Mouse (Mus musculus) mature B cell (primary cell): ENCODE measurements around the gene D930048N14Rik.
"Not testable (repeated sequence)": the region's sequence is repeated elsewhere in the genome, so short reads cannot be mapped to it uniquely, and the experiment has no call there.

Source experiments
- in situ Hi-C: fragments of 300-500 bp; cut with MboI; formaldehyde crosslinking; loops from 2 replicates; pipeline ENCODE4 v1.14.3; 2019

D930048N14Rik gene

DNA sequence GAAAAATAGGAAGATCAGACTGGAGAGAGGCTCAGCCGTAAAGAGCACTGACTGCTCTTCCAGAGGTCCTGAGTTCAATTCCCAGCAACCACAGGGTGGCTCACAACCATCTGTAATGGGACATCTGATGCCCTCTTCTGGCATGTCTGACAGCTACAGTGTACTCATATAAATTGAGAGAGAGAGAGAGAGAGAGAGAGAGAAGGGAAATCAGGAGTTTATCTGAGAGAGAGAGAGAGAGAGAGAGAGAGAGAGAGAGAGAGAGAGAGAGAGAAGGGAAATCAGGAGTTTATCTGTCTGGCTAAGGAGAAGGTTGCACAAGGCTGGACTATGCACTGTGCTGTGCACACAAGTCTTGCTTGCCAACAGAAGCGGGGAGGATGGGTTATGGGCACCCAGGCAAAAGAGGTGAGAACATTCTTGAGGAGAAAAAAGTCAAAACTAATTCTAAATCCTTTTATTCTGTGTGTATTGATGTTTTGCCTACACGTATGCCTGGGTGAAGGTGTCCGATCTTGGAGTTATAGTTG, 2.2 kb downstream of the D930048N14Rik start:
- in situ Hi-C loops = no loop called here

DNA sequence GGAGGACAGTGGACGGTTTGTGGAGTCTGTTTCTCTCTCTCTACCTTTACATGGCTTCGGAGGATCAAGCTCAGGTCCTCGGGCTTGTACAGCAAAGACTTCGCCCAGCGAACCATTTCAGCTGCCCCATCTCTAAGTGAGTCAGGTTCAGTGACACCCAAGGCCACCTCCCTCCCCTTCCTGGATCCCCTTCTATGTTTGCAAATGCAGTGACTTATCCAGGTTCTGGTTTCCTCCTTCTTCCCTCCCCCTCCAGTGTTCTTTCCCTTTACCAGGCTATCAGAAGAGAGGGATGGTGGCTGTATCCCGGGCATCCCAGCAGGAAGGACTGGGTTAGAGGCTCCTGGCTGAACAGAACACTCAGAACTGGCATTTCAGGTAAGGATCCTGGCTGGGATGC, 3.0 kb downstream of the D930048N14Rik start:
- in situ Hi-C loops = no loop called here

- in situ Hi-C loops = no loop called here
Measured at GRCm38 (mm10) chr11:51654891-51655290, 4.1 kb downstream of the D930048N14Rik start.

- in situ Hi-C loops = no loop called here
Measured at GRCm38 (mm10) chr11:51656798-51657521, 6.2 kb downstream of the D930048N14Rik start.

DNA sequence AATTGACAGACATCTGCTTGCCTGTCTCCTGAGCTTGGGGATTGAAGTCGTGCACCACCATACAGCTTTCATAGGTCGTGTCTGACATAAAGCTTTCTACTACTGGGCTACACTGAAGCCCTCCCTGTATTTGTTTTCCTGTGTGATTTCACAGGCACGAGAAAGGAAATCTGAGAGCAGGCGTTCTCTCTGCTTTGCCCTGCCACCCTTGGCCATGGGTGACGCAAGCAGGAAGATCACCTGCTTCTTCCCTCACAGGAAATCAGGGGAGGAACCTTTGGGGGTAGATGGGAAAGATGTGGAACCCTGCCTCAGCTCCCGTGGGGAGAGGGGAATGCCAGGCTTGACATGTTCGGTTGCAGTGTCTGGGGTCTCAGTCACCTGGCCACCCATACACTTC, 7.5 kb downstream of the D930048N14Rik start:
- in situ Hi-C loops = no loop called here

DNA sequence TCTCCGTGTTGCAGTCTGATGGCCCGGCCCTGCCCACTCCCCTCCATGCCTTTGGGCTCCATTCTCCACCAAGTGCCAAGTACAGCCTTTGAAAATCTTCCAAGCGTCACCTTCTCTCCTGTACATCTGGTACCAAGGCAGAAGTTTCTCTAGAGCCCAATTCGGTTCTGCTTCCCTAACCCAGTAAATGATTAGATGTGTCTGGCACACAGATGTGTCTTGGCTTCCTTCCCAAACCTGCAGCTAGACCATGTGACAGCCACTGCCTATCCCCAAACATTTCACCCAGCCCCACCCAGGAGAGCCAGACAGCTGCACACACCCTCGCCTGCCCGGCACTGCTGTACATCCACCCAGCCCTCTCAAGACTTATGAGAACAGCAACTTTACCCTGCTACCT, 8.0 kb downstream of the D930048N14Rik start:
- in situ Hi-C loops = no loop called here

DNA sequence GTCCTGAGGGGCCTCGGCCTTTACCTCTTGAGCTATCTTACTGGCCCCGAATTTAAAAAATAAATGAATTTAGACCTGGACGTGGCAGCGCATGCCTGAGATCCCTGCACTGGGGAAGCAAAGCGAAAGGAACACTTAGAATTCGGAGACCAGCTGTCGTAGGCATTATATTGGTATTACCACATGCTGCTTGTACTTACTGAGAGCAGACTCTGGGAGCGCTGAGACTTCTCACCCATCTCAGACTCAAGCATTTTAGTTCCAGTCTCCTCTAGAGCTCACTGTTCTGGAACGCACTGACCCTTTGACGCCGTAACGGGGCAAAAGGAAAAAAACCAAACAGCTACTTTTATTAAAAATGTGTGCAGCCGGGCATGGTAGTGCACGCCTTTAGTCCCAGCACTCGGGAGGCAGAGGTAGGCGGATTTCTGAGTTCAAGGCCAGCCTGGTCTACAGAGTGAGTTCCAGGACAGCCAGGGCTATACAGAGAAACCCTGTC, 11.2 kb downstream of the D930048N14Rik start:
- in situ Hi-C loops = no loop called here

- in situ Hi-C loops = no loop called here
Measured at GRCm38 (mm10) chr11:51662632-51663031, 11.9 kb downstream of the D930048N14Rik start.

DNA sequence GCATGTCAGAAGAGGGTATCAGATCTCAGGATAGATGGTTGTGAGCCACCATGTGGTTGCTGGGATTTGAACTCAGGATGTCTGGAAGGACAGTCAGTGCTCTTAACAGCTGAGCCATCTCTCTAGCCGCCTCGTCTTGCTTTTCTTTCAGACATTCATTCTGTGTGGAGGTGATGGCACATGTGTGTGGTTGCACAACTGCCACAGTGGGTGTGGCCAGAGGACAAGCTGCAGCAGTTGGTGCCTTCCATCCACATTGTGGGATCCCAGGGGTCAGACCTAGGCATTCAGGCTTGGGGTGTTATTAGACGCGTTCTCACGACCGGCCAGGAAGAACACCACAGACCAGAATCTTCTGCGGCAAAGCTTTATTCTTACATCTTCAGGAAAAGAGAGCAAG, 14.0 kb downstream of the D930048N14Rik start:
- in situ Hi-C loops = not testable (repeated sequence)

DNA sequence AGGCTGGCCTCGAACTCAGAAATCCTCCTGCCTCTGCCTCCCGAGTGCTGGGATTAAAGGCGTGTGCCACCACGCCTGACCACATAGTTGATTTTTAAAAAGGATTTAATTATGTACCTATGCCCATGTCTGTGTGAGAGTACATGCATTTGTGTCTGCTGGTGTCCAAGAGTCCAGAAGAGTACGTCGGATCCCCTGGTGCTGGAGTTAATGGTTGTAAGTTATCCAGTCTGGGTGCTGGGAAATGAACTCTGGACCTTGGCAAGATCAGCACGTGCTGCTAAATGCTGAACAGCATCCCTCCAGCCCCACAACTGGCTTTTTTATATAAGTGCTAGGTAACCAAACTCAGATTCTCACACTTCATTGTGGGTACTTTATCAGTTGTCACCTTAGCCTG, 20.1 kb downstream of the D930048N14Rik start:
- in situ Hi-C loops = no loop called here

DNA sequence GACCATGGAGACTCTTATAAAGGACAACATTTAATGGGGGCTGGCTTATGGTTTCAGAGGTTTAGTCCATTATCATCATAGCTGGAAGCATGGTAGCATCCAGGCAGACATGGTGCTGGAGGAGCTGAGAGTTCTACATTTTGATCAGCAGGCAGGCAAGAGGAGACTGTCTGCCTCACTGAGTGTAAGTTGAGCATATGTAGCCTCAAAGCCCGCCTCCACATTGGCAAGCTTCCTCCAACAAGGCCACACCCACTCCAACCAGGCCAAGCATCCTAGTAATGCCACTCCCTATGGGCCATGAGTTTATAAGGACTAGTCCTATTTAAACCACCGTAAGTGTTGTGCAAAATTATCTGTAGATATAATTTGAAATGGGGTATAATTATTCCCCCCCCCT, 20.6 kb downstream of the D930048N14Rik start:
- in situ Hi-C loops = no loop called here

- in situ Hi-C loops = no loop called here
Measured at GRCm38 (mm10) chr11:51673291-51673690, 22.5 kb downstream of the D930048N14Rik start.

GRCm38 (mm10) chr11:51675386-51675785, 24.6 kb downstream of the D930048N14Rik start:
- in situ Hi-C loops = no loop called here

- in situ Hi-C loops = no loop called here
Measured at GRCm38 (mm10) chr11:51677737-51678418, 27.1 kb downstream of the D930048N14Rik start.

DNA sequence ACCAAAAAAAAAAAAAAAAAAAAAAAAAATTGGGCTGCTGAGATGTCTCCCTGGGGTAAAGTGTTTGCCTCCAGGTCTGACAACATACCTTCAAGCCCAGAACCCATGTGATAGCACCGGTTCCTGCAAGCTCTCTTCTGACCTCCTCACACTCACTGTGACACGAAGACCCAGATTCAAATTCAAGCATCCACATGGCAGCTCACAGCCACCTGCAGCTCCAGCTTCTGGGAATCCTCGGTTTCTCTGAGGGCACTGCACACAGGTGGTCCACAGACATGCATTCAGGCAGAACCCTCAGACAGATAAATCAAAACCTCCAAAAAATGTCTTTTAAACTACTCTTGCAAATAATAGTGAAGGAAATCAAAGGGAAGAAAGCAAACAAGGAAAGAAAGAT, 28.7 kb downstream of the D930048N14Rik start:
- in situ Hi-C loops = no loop called here

GRCm38 (mm10) chr11:51681324-51681975, 30.7 kb downstream of the D930048N14Rik start:
- in situ Hi-C loops = loop anchor here (5.0 kb wide), 1 partner anchor 64 kb away; the partner anchor contains the start of gene Nhp2

DNA sequence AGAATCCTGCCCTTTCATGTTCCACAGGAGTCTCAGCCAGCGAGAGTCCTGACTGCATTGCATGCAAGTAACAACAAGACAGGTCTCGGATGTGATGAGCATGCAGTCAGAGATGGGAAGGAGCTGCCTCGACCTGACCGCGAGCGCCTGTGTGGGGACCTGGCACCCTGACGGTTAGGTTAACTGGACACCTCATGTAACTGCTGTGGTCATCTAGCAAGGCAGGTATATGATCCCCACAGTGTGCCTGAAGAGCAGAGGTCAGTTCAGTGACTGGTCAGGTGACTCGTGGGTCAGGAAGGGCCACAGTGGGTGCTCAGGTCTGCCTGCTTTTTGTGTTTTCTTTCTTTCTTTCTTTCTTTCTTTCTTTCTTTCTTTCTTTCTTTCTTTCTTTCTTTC, 31.2 kb downstream of the D930048N14Rik start:
- in situ Hi-C loops = loop anchor here (5.0 kb wide), 1 partner anchor 65 kb away; the partner anchor contains the start of gene Nhp2

GRCm38 (mm10) chr11:51688330-51689328, 37.9 kb downstream of the D930048N14Rik start, which contains the start of gene 0610009B22Rik:
Gene 0610009B22Rik (minus strand): TSS chr11:51688874.
- in situ Hi-C loops = no loop called here

- in situ Hi-C loops = no loop called here
Measured at GRCm38 (mm10) chr11:51689343-51689742, 38.6 kb downstream of the D930048N14Rik start.

DNA sequence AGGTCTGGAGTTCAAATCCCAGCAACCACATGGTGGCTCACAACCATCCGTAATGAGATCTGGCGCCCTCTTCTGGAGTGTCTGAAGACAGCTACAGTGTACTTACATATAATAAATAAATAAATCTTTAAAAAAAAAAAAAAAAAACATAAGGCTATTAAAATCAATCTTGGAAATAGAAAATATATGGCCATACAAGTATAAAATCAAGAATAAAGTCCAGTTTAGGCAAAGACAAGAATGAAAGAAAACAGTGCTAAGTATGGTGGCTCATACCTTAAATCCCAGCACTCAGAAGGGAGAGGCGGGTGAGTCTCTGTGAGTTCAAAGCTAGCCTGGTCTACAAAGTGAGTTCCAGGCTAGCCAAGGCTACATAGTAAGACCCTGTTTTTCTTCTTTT, 39.8 kb downstream of the D930048N14Rik start:
- in situ Hi-C loops = not testable (repeated sequence)

DNA sequence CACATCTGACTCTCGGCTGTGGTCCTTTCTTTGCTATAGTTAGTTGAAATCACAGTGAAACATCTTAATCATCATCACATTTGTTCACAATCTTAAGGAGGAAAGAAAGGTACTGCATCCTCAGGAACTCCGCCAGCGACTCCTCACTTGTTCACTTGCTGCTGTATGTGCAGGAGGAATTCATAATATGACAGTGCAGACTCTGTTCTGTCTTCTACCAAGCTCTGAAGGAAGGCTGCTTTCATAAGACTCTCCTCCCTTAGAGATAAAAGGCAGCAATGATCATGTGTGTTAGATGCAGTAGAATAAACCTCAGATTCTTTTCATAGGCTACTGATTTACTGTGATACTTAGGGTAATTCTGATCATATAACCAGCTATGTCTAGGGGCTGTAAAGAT, 44.2 kb downstream of the D930048N14Rik start:
- in situ Hi-C loops = no loop called here
